Mouse (Mus musculus): ENCODE results near the gene Epb41.

The Epb41 gene

DNA sequence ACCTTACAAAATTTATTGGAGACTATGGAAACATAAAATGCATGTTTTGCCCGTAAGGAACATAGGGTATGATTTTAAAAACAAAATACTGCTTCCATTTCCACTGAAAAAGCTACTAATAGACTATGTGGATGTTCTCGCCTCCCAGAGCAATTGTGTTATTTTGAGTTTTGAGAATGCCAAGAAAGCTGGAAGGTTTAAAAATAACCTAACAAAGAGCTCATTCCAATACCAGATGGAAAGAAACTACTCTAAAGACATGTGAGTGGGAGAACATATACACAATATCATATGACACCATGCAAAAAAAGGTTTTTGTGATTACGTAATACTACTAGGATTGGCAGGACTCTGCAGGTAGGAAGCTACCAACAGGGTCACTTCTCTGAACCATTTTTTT, 31.4 kb downstream of the Epb41 start:
- no peak for DNase-seq (ENCODE audit: low read depth)

DNA sequence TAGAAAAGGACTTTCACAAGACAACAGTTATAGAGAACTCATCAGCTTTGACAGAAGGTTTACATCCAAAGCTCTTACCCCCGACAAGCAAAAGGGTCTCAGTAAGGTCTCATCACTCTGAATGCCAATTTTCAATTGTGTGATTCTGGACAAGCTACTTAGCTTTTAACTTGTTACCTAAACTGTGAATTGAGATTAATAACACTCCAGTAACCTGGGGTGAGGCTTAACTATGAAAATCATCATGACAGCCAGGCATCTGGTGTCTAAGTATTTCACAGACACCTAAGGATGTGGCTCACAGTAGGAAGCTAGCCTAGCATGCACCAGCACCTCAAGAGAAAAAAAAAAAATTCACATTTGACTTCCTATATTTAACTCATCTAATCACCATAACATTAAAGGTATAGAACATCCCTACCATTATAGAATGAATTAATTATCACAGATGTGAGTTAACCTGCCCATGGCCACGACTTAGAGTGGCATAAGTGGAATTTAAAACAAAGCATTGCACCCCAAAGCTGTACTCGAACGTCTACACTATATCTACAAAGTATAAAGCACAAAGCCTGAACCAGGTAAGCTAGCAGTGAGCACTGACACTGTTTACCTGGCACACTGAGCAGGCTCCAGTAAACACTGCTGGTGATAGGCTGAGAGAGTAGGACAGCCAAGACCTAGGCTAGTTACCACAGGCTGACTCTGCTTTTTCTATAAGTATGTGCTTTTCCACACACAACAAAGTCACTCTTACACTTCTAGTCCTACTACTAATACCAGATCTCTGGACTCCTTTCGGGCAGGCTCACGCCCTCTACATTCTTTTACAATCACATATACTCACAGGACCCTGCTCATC, 33.4 kb downstream of the Epb41 start:
- peak; percentile 44 for DNase-seq (ENCODE audit: low read depth)

DNA sequence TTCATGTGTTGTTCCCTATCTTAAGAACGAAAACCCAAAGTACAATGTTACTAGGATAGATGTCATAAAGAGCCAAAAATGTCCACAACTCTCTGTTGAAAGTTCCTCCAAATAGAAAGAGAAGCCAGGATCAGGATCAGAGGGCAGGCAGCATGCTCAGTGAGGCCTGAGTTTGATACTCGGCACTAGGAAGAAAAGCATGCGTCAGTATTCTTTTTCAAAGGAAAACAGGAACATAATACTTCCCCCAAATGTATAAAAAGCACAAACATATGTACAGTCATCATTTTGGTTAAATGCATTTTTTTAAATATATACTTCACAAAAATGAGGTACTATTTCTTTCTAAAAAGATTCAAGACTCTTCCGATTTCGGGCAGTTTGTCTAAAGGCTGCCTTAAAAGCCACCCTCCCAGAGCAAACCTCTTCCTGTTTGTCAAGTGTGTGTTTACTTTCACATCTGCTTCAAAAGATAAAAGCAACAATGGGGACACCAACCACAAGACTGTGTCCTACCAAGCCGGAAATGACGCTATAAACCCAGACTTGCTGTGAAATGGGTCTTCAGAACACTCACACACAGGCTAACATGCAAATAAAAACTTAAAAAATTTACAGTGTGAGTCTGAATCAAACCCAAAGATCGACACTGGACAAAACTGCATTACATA, 35.0 kb downstream of the Epb41 start:
- peak; percentile 97 for DNase-seq (ENCODE audit: low read depth)

DNA sequence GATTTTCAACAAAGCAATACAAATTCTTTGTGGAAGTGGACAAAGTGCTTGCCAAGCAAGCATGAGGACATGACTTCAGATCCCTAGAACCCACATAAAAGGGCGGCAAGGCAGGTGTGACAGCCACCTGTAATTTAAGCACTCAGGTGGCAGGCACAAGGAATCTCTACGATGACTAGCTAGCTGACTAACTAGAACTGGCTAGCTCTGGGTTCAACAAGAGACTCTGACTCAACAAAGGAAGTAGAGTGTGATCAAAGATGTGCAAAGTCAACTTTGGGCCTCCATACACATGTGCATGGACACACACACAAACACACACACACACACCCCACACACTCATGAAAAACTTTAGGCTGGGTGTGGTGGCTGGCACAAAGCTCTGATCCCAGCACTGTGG, 35.6 kb downstream of the Epb41 start:
- peak; percentile 68 for DNase-seq (ENCODE audit: low read depth)

DNA sequence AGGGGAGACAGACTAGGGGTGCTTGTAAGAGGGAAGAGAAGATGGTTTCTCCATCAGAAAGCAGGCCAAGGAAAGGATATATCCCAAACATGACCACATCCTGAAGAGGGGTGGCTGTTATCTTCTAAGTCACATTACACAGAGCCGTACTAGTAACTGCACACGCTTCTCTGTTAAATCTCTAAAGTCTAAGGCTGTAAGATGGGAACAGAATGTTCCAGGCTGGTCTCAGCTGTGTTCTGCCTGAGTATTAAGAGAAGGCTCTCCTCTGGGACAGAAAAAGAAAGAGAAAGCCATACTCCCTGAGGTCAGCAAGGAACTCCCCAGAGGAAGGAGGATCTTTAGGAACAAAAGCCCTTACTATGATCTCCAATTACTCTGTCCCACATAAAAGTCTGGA, 36.3 kb downstream of the Epb41 start:
- no peak for DNase-seq (ENCODE audit: low read depth)

DNA sequence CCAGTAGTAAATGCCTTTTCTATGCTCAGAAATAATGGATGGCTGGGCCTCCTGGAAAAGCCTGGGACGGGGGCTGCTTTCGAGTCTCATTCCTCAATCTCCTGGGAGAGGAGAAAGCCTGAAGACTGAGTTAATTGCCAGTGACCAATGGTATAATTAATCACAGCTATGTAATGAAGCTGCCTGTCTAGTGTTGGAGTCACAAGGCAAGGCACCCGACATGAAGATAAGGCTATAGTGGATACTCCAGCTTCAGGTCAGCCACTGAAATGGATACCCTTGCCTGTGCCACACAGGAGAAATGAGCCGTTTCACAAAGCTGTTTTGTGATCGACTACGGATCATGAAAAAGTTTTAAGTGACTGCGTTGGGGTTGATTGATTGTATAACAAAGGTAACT, 37.1 kb downstream of the Epb41 start:
- no peak for DNase-seq (ENCODE audit: low read depth)

DNA sequence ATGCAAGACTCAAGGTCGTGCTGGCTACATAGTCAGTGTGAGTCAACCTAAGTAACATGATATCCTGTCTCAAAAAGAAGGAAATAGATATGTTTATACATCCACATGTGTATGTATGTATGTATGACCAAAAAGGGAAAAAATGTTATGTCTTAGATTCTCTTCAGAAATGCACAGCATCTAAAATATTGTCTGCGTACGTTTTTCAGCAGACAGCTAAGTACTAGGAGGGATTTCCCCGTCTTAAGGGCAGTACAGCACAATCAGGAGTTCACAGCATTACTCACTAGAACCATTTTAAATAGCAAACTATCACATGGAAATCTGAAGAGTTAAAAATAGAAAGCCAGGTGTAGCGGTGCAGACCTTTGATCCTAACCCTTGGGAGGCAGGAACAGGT, 38.0 kb downstream of the Epb41 start:
- peak; percentile 80 for DNase-seq (ENCODE audit: low read depth)

DNA sequence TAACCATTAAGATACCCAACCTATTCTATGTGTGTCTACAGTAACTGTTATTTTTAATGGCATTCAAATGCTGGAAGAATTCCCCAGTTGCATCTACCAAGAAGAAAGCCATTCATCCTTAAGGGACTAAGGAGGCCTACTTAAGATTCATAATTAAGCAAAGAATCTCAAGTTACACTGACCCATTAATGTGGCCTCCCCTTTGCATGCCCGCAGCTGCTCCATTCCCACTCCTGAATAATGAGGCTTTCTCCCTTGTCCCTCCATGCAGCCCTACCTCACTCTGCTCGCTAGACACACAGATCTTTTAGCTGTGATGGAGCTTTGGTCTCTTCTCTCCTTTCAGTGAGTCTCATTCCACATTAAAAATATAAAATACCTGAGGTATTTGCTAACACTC, 40.9 kb downstream of the Epb41 start:
- no peak for DNase-seq (ENCODE audit: low read depth)

DNA sequence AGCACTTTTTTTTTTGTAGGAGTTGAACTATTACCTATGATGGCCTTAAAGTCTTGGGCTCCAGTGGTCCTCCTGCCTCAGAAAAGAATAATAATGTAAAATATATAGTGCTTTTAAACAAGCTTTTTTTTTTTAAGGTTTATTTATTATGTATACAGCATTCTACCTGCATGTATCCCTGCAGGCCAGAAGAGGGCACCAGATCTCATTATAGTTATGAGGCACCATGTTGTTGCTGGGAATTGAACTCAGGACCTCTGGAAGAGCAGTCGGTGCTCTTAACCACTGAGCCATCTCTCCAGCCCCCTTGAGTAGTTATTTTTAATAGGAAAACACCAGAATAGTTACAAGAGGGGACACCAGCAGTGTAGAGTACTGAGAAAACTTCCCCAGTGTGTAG, 41.9 kb downstream of the Epb41 start:
- no peak for DNase-seq (ENCODE audit: low read depth)

DNA sequence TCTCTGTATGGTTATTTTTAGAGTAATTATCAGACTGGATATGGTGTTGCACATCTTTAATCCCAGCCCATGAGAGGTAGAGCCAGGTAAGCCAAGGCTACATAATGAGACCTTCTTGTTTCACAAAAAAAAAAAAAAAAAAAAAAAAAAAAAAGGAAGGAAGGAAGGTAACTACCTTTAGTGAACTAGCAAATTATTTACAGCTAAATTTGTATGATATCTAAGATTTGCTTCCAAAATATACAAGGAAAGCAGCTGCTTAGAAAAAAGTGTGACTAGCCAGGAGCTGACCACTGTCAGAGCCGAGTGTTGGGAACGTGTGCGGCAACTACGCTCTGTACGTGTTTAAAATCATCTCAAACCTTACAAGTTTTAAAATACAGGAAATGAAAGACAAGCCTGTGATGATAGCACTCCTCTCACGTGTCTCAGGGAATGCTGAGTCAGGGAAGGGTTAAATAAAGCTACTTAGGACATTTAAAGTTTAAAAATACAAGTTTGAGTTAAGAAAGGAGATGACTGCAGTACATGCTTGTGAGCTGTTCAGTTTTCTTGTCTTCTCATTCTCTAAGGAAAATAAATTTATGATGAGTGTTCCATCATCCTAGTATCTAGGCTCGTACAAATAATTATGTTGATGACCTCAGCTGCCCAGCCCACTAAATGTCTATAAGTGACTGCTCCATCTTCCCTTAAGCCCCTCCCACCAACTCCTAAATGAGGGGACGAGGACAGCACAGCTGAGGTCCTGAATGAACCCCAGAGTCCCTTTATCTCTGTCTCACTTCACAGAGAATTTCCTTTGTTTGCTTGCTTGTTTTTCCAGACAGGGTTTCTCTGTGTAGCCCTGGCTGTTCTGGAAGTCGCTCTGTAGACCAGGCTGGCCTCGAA, 45.0 kb downstream of the Epb41 start:
- DNase-seq (ENCODE audit: low read depth) = peak; percentile 54

DNA sequence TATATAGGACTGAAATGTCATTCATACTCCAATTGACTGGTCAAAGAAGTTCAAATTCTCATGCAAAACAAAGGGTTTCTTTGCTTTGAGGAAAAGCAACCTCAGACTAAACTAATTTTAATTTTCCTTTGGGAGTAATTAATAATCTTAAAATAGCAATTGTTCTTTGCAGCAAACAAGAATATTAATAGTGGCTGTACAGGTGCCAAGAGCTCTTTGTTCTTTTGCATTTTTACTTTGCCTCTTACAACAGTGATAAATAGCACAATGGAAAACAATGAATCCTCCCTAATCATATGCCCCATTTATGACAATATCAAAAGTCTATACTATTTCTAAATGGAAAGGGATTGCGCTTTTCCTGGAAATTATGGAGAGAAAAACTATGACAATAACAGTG, 47.3 kb downstream of the Epb41 start:
- no peak for DNase-seq (ENCODE audit: low read depth)

DNA sequence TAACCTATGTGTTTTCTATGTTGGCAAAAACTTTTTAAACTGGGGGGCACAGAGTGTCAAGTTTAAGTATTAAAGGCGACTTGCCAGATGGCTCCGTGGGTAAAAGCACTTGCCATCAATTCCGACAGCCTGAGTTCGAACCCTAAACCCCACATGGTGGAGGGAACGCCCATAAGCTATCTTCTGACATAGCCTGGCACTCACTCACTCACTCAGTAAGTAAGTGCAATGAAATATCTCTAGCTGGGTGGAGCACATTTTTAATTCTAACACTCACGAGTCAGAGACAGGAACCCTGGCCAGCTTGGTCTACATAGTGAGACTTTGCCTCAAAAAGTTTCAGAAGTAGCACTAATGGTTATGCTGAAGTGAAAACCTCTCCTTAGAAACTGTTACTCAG, 48.0 kb downstream of the Epb41 start:
- DNase-seq (ENCODE audit: low read depth) = no peak

DNA sequence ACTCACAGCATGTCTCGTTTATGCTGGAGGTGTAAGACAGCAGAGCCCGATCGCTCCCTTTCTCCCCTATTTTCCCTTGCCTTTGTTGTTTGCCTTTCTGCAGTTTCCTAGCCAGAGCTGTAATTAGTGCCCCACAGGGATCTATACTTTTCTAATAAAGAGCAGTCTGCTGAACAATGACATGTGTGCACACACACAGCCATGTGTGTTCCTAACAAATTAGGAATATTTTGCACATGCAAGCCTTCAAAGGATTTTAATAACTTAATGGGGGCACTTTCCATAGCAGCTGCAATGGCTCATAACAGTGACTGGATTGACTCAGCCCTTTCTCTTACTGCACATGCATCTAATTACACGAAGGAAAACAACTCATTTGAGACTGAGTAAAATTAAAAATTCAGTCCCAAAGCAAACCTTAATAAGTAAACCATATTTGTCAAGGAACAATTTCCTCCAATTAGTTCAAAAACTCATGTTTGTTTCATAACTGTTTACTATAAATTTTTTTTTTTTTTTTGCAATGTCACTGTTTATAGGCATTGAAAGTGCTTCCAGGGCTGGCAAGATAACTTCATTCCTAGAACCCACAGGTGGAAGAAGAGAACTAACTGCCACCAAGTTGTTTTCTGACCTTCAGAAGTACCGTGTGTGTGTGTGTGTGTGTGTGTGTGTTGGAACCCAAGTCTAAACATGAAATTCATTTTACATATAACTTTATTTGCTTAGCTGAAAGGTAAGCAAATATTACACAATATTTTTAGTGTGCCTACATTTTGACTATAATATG, 49.2 kb downstream of the Epb41 start:
- DNase-seq (ENCODE audit: low read depth) = no peak

DNA sequence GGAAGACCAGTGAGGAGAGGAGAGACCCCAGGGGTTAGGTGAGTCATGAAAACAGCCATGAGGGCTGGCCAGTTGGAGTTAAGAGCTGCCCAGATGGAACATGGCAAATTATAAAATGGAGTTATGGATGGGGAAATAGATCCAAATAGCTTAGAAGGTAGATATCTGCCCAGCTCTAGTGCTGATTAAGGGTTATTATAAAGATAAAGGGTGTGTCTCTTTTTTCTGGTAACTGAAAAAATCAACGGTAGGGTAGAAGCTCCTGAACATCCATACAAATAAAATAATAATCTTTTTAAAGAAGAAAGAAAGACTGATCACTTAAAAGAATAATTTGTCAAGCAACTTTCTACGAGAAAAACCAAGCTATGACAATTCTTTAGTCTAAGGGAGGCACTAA, 49.9 kb downstream of the Epb41 start:
- DNase-seq (ENCODE audit: low read depth) = no peak

DNA sequence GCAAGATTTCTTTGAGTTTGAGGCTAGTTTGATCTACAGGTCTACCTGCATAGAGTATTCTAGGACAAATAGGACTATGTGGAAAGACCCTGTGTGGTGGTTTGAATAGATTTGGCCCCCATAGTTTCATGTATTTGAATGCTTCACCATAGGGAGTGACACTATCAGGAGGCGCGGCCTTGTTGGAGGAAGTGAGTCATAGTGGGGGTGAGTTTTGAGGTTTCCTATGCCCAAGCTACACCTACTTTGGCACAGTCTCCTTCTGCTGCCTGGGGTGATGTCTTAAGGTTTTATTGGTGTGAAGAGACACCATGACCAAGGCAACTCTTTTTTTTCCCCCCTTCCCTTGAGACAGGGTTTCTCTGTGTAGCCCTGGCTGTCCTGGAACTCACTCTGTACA, 51.3 kb downstream of the Epb41 start:
- DNase-seq (ENCODE audit: low read depth) = peak; percentile 72

DNA sequence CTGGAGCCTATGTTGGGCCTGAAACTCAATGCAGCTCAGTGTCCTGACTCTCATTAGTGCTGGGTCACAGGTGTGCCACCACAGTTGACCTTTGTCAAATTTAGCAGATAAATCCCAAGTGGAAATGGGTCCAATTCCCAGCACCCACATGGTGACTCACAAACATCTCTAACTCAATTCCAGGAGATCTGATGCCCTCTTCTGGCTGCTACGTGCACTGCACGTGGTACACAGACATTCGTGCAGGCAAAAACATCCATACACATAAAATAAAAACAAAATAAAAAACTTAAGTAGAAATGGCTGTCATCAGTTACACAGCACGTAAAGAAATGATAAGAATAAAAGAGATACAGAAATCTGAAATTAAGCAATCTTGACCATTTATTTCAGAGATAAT, 52.5 kb downstream of the Epb41 start:
- DNase-seq (ENCODE audit: low read depth) = no peak

DNA sequence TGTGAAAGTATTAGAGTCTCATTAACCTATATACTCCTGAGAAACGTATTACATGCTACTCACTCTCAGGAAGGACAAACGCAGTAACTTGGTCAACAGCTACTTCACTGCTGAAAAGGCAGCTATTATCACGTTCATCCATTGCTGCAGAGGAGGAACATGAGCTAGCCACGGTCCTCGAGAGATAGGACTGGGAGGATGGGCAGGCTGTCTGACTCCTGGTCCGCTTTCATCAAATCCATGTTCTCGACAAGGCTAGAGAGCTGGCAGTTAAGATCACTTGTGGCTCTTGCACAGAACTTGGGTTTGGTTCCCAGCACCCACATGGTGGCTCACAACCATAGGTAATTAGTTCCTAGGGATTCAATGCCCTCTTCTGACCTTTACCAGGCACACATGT, 53.2 kb downstream of the Epb41 start:
- no peak for DNase-seq (ENCODE audit: low read depth)

DNA sequence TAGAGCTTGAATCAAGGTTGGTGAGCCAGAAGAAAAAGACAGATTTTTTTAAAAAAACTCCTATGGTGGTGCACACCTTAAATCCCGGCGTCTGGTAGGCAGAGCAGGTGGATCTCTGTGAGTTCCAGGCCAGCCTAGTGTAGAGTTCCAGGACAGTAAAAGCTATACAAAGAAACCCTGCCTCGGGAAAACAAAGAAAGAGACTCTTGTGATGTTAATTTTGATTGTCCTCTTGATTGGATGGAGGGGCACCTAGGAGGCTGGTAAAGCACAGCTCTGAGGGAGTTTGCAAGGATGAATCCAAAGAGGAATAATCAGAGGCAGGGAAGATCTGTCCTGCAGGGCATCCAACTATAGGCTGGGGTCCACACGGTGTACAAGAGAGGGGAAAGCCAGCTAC, 56.6 kb downstream of the Epb41 start:
- no peak for DNase-seq (ENCODE audit: low read depth)

DNA sequence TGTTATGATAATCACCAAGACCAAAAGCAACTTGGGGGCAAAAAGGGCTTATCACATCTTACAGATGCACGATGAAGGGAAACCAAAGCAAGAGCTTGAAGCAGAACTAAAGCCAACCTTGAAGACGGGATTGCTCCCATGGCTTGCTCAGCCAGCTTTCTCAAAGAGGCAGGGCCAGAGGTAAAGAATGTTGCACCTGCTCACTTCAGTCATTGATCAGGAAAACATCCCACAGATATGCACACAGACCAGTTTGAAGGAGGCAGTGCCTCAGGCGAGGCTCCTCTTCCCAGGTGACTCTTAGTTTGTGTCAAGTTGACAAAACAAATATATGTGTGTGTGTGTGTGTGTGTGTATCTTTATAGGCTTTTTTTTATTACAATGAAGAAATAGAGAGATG, 59.7 kb downstream of the Epb41 start:
- no peak for DNase-seq (ENCODE audit: low read depth)

DNA sequence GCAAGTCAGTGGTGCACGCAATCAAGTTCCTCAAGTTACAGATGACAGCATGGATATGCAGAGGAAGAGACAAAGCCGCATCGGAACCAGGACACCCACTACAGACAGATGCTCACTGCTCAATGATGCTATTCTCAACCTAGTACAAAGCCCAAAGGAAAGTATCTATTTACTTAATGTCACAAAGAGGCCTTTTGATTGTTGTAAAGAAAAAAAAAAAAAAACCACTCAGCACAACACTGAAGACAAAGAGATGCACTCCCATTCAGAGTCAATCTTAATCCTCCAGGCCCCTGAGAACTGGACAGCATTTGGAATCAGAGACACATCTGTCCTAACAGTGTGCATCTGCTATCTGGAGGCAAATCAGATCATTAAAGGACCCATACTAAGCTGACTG, 63.5 kb downstream of the Epb41 start:
- DNase-seq (ENCODE audit: low read depth) = no peak

DNA sequence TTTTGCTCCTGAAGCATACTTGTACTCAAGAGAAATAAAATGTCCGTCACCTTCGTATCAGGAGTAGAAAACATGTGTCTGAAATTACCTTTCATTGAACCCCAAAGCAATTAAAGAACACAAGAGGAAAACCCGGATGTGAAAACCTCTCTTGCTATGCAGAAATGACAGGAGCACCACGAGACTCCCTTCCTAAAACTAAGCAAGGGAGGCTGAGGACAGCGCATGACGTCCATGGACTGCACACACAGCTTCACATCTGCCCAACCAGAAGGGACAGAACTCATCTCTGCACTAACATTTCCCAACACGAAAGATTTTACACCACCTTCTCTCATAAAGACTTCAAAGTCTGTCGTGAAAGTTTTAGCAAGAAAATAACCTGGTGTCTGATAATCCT, 64.7 kb downstream of the Epb41 start:
- no peak for DNase-seq (ENCODE audit: low read depth)

DNA sequence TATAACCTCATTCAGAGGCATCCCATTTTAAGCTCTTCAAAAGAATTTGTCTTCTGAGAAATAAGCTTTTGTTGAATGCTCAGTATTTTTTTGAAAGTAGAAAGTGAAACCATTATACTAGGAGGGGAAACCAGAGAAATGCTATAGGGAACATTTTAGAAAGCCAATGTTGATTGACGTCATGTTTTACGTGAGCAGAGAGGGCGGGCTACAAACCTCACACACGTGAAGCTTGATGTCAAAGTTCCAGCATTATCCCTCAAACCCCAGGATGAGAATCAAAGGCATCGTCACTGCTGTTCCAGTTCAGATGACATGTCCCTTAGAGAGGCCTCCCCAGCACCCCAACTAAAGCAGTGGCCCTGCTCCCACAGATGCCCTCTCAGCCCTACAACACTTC, 66.9 kb downstream of the Epb41 start:
- no peak for DNase-seq (ENCODE audit: low read depth)

Measured in 416B (cell line).